Mouse (Mus musculus) lung, postnatal 0 days (tissue): ENCODE measurements at regions not wholly inside any gene's neighbourhood (a gene's known extent, or its start where the extent isn't known, plus 50 kb on each side); places are given as distances from the start of the nearest gene placed in this dataset.

Source experiments
- CTCF ChIP-seq: IDR thresholded peaks from 2 replicates; pipeline ENCODE4 v1.5.1; 2016; ENCODE audit warnings: antibody characterized with exemption, mild to moderate bottlenecking
- EP300 ChIP-seq: IDR thresholded peaks from 2 replicates; pipeline ENCODE4 v1.6.1; 2016; ENCODE audit warnings: antibody characterized with exemption, mild to moderate bottlenecking, control low read depth

GRCm38 (mm10) chr16:30709975-30710374 lies 110.5 kb downstream of the Fam43a start:
- TF ChIP-seq CTCF, result no peak
- no peak for TF ChIP-seq EP300
